Mouse (Mus musculus): ENCODE data around the gene Psmc5. TPM values are rescaled to one million over a fixed set of nuclear protein-coding genes. Genes with fewer than 3 reads are reported as not detected.

Gene Psmc5
- polyA plus RNA-seq, 1 experiment = 165 TPM

DNA sequence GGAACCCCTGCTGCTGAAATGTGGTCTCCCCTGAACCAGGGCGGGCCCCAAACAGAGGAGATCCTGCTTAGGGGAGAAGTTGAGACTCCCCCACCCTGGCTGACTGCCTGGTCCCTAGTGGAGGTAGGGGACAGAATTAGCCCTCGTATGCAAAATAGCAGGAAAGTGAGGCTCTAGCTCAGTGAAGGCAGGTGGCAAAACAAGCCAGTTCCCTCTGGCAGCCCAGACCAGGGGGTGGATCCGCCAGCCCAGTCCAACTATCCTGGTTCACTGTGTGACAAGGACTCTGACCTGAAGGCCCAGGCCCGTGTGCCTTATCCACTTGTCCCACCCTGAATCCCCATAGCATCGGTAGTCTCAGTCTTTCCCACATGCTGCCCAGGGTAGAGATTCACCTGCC, 54.2 kb downstream of the Psmc5 start:
- TF ChIP-seq CTCF (IDR thresholded peaks at IDR 0.05; ENCODE audit: borderline replicate concordance, extremely low read depth, insufficient read depth, insufficient read length) = no peak
- TF ChIP-seq POLR2A (IDR thresholded peaks at IDR 0.05; ENCODE audit: borderline replicate concordance, extremely low read depth, insufficient read depth, insufficient read length, poor library complexity, severe bottlenecking) = no peak

More for the DNA sequence above, 54.2 kb downstream of the Psmc5 start:
- no peak for DNase-seq (ENCODE audit: low read depth)

Other genes starting within 250 kb of the Psmc5 start
- 1.2 and 2.1 TPM in 2 replicates for gene Kcnh6, start 248.0 kb upstream of the Psmc5 start, polyA plus RNA-seq (2012; rRNA removed)
- gene Dcaf7, start 219.3 kb upstream of the Psmc5 start, polyA plus RNA-seq (2012; rRNA removed) = 141 and 173 TPM in 2 replicates
- 12.6 and 13.4 TPM in 2 replicates for gene Taco1, start 190.1 kb upstream of the Psmc5 start, polyA plus RNA-seq (2012; rRNA removed)
- gene Map3k3, start 171.5 kb upstream of the Psmc5 start, polyA plus RNA-seq (2012; rRNA removed) = 33.1 and 33.5 TPM in 2 replicates
- gene Gm10840, start 95.3 kb upstream of the Psmc5 start, polyA plus RNA-seq (2012; rRNA removed) = 0.77 TPM in 1 of 2 replicates, not detected in the other
- 128 and 134 TPM in 2 replicates for gene Limd2, start 95.3 kb upstream of the Psmc5 start, polyA plus RNA-seq (2012; rRNA removed)
- gene Strada, start 54.0 kb upstream of the Psmc5 start, polyA plus RNA-seq (2012; rRNA removed) = 54.3 and 68.3 TPM in 2 replicates
- 44.1 and 54.9 TPM in 2 replicates for gene Ccdc47, start 39.8 kb upstream of the Psmc5 start, polyA plus RNA-seq (2012; rRNA removed)
- 41.1 and 56.8 TPM in 2 replicates for gene Ddx42, start 39.2 kb upstream of the Psmc5 start, polyA plus RNA-seq (2012; rRNA removed)
- gene Ftsj3, start 75 bp upstream of the Psmc5 start, polyA plus RNA-seq (2012; rRNA removed) = 30.1 and 31.5 TPM in 2 replicates
- gene Smarcd2, start 16.8 kb downstream of the Psmc5 start, polyA plus RNA-seq (2012; rRNA removed) = 37.3 and 51.0 TPM in 2 replicates
- gene Tcam1, start 20.5 kb downstream of the Psmc5 start, polyA plus RNA-seq (2012; rRNA removed) = 0.15 and 0.23 TPM in 2 replicates
- gene Gh, start 45.7 kb downstream of the Psmc5 start, polyA plus RNA-seq (2012; rRNA removed) = not detected in 2 replicates
- gene Cd79b, start 58.6 kb downstream of the Psmc5 start, polyA plus RNA-seq (2012; rRNA removed) = 0.48 and 0.62 TPM in 2 replicates
- 0.01 and 0.07 TPM in 2 replicates for gene Scn4a, start 97.1 kb downstream of the Psmc5 start, polyA plus RNA-seq (2012; rRNA removed)
- gene Prr29, start 109.3 kb downstream of the Psmc5 start, polyA plus RNA-seq (2012; rRNA removed) = not detected in 2 replicates
- gene Icam2, start 131.9 kb downstream of the Psmc5 start, polyA plus RNA-seq (2012; rRNA removed) = 11.5 and 11.9 TPM in 2 replicates
- gene Ern1, start 231.7 kb downstream of the Psmc5 start, polyA plus RNA-seq (2012; rRNA removed) = 11.3 and 11.9 TPM in 2 replicates